Mouse (Mus musculus) ES-Bruce4 (cell line): ENCODE results near the gene Adcyap1r1. TPM values are rescaled to one million over a fixed set of nuclear protein-coding genes. Genes with fewer than 3 reads are reported as not detected.

Experiments
- H3K27ac ChIP-seq: 2 replicates; pipeline ENCODE4 v1.5.1; 2012; ENCODE audit warnings: low read length, inconsistent platforms; ENCODE audit not compliant: insufficient read depth
- H3K27me3 ChIP-seq: 2 replicates; pipeline ENCODE4 v1.6.1; 2012; ENCODE audit warnings: mild to moderate bottlenecking, low read length, inconsistent platforms; ENCODE audit not compliant: control insufficient read depth, poor library complexity, insufficient read depth, severe bottlenecking
- H3K36me3 ChIP-seq: 2 replicates; pipeline ENCODE4 v1.6.1; 2012; ENCODE audit warnings: inconsistent platforms, mild to moderate bottlenecking, low read length, moderate library complexity; ENCODE audit not compliant: control insufficient read depth, poor library complexity, insufficient read depth, severe bottlenecking
- H3K4me1 ChIP-seq: one replicate; pipeline ENCODE4 v1.8.1; 2011; ENCODE audit warnings: low read length; ENCODE audit not compliant: control insufficient read depth, insufficient read depth
- H3K4me3 ChIP-seq: 2 replicates; pipeline ENCODE4 v1.5.1; 2011; ENCODE audit warnings: low read depth, mild to moderate bottlenecking, low read length
- H3K9ac ChIP-seq: 2 replicates; pipeline ENCODE4 v1.6.1; 2012; ENCODE audit warnings: low read depth, mild to moderate bottlenecking, inconsistent platforms; ENCODE audit not compliant: poor library complexity, severe bottlenecking
- H3K9me3 ChIP-seq: replicated peaks from 2 replicates; pipeline ENCODE4 v1.6.1; 2012; ENCODE audit warnings: mild to moderate bottlenecking, low read length, inconsistent platforms; ENCODE audit not compliant: control insufficient read depth, poor library complexity, insufficient read depth, severe bottlenecking
- CTCF ChIP-seq: IDR thresholded peaks from one replicate; pipeline ENCODE4 v1.8.1; 2011; ENCODE audit warnings: low read depth, low read length
- EP300 ChIP-seq: IDR thresholded peaks from 2 replicates; pipeline ENCODE4 v1.6.1; 2011; ENCODE audit warnings: low read depth, low read length; ENCODE audit not compliant: insufficient read depth
- POLR2A ChIP-seq: IDR thresholded peaks from one replicate; pipeline ENCODE4 v1.8.1; 2011; ENCODE audit warnings: low read length; ENCODE audit not compliant: insufficient read depth
- polyA plus RNA-seq: library from polyadenylated mRNA; stranded (reverse); fragments of >200 nt; gene quantifications from 2 replicates; pipeline ENCODE4 v1.2.4, GENCODE M21; 2011; ENCODE audit warnings: low read depth; ENCODE audit not compliant: missing spikeins, insufficient read depth, insufficient read length

Adcyap1r1 gene
- polyA plus RNA-seq, 1 experiment, result 0.34 TPM

DNA sequence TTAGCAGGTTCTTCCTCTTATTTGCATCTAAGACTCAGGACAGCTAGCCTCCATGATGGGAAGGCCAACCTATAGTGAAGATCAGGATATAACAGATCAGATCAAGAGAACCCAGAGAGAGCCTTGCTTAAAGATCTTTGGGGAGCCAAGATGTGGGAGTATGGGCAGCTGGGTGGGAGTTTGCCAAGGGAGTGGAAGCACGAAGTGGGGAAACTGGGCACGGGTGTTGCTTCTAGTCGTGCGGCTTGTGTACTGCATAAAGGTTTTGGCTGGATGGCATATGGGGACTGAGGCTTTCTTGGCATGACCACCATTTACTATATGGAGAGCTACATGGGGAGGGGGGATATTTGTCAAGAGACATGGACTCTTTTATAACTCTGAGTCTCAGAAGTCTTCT, 44.4 kb downstream of the Adcyap1r1 start:
- H3K9ac ChIP-seq, result no peak overlapping the region
- no peak for TF ChIP-seq EP300
- no peak for TF ChIP-seq CTCF
- no peak for TF ChIP-seq POLR2A
- no peaks in the 10 kb centered on the region for H3K36me3 ChIP-seq
- H3K4me3 ChIP-seq, result no peak overlapping the region
- no peaks in the 10 kb centered on the region for H3K4me1 ChIP-seq
- H3K27me3 ChIP-seq, result no peaks in the 10 kb centered on the region
- no peak overlapping the region for H3K27ac ChIP-seq
- no peaks in the 10 kb centered on the region for H3K9me3 ChIP-seq

DNA sequence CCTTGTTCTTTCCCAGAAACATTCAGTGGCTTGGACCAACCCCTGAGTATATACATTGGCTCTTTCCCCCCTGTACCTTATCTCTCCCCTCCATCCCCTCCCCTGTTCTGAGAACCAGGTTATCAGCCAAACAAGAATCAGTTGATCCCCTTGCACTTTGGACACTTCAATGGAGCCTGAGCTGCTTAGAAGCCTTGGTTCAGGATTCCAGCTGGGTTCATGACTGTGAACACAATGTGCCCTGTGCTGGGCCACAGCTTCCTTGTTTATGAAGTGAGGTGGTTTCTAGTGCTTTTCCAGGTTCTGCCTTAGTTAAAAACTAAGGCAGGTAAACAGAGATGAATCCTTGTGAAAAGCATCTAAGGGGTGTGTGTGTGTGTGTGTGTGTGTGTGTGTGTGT, 47.0 kb downstream of the Adcyap1r1 start:
- H3K9ac ChIP-seq, result no peak overlapping the region
- no peak overlapping the region for H3K4me3 ChIP-seq
- H3K27ac ChIP-seq, result no peak overlapping the region
- no peaks in the 10 kb centered on the region for H3K36me3 ChIP-seq
- H3K27me3 ChIP-seq, result no peaks in the 10 kb centered on the region
- H3K4me1 ChIP-seq, result no peaks in the 10 kb centered on the region
- TF ChIP-seq CTCF (no peak), EP300 (no peak), POLR2A (no peak)
- H3K9me3 ChIP-seq, result no peaks in the 10 kb centered on the region

DNA sequence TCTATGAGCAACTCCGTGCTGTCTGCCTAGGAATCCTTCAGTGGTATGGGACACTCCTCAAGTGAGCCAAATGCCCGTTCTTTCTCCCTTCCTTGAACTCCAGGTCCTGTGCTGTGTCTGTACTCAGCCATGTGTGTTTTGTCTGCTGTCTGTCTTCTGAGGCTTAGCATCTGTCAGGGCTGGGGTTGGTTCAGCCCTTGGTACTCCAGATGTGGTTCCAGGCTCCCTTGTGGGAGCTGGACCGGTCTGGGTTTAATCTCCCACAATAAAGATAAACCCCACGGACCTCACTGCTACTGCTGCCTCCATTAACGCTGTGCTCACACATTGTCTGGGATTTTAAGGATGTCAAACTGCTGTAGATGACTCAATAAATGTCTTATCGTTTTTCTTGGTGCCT, 49.3 kb downstream of the Adcyap1r1 start:
- Histone ChIP-seq H3K9me3 (no peaks in the 10 kb centered on the region), H3K36me3 (no peaks in the 10 kb centered on the region), H3K4me1 (no peaks in the 10 kb centered on the region), H3K9ac (no peak overlapping the region), H3K4me3 (no peak overlapping the region), H3K27ac (no peak overlapping the region), H3K27me3 (no peaks in the 10 kb centered on the region)
- TF ChIP-seq EP300 (no peak), POLR2A (no peak), CTCF (no peak)

DNA sequence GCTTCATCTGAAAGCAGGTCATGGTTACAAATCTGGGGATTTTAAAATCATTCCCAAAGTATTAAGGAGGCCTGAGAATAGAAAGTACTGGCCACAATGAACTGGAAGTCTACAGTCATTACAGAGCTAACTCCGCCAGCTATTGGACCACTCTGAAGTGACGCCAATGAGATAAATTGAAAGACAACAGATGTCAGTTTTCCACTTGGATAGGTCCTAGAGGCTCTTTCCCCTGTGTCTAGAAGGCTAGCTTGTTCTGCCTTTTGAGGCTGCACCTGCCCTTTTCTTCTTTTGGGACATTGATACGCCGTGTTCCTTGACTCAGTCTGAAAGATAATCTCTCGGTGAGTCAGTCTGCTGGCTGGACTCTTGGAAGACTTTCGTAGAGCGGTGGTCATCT, 50.5 kb downstream of the Adcyap1r1 start:
- no peaks in the 10 kb centered on the region for H3K9me3 ChIP-seq
- H3K4me3 ChIP-seq, result no peak overlapping the region
- no peak for TF ChIP-seq EP300
- TF ChIP-seq POLR2A, result no peak
- no peak for TF ChIP-seq CTCF
- no peaks in the 10 kb centered on the region for H3K4me1 ChIP-seq
- no peak overlapping the region for H3K27ac ChIP-seq
- no peaks in the 10 kb centered on the region for H3K36me3 ChIP-seq
- no peaks in the 10 kb centered on the region for H3K27me3 ChIP-seq
- H3K9ac ChIP-seq, result no peak overlapping the region

DNA sequence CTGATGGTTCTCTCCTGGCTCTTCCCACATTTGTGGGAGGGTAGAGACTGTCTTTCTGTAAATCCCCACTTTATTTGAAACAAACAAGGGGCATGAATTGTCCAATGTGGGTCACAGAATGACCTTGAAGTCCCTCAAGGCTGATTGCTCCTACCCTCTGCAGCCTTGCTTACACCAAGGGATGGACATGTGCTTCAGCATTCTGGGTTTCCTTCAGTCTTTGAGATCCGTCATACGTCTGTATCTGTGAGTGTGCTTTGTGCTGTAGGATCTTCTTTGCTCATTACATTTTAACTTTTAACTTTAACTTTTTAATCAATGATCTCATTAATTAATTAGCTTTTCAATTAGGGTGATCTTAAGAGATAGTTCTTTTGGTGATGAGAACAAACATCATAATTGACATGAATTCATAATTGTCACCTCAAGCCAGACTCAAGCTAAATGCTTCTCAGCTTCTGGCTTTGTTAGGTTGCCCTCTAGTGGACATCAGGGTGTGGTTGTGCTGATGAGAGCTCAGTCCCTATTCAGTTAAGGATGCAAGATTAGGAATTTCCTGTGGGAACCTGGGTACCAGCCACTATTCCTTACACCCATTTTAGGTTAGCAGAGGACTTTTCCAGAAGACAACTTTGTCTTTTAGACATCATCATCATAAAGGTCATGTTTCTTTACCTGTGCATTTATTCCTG, 53.2 kb downstream of the Adcyap1r1 start:
- no peak overlapping the region for H3K4me3 ChIP-seq
- no peak overlapping the region for H3K9ac ChIP-seq
- TF ChIP-seq EP300 (no peak), POLR2A (no peak), CTCF (no peak)
- no peaks in the 10 kb centered on the region for H3K27me3 ChIP-seq
- no peak overlapping the region for H3K27ac ChIP-seq
- H3K4me1 ChIP-seq, result no peaks in the 10 kb centered on the region
- no peaks in the 10 kb centered on the region for H3K9me3 ChIP-seq
- no peaks in the 10 kb centered on the region for H3K36me3 ChIP-seq

DNA sequence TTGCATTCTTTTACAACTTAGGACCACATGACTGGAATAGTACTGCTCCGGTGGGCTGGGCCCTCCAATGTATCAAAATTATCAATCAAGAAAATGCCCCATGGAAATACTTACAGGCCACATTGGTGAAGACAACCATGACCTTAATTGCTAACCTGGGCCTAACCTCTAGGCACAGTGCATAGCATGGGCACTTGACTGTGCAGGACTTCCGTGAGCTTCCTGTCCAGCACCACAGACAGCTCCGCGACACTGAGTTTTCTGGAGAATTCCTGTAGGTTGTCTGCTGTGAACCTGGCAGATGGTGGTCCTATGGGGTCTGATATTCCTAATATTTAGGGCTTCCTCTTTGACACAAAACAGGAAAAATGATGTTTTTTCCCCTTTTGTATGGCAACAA, 54.7 kb downstream of the Adcyap1r1 start:
- TF ChIP-seq EP300 (no peak), POLR2A (no peak), CTCF (no peak)
- H3K9me3 ChIP-seq, result no peaks in the 10 kb centered on the region
- no peaks in the 10 kb centered on the region for H3K4me1 ChIP-seq
- no peaks in the 10 kb centered on the region for H3K36me3 ChIP-seq
- H3K27me3 ChIP-seq, result no peaks in the 10 kb centered on the region
- no peak overlapping the region for H3K4me3 ChIP-seq
- H3K9ac ChIP-seq, result no peak overlapping the region
- H3K27ac ChIP-seq, result no peak overlapping the region
